Mouse (Mus musculus): ENCODE measurements around the gene Kdm4b. TPM values are rescaled to one million over a fixed set of nuclear protein-coding genes. Genes with fewer than 3 reads are reported as not detected.

The Kdm4b gene
- polyA plus RNA-seq, 1 experiment from 2014 or later, result 86.6 TPM

GRCm38 (mm10) chr17:56289371-56290331 lies 36.2 kb upstream of the Kdm4b start:
- no peaks in the 10 kb centered on the region for H3K27me3 ChIP-seq (replicated peaks)
- H3K9me3 ChIP-seq, result no peaks in the 10 kb centered on the region
- ATAC-seq (replicated peaks), result no peak; the same call in 1 of the 2 replicates
- peak overlapping the region; percentile 51 for H3K27ac ChIP-seq
- H3K9ac ChIP-seq, result peak overlapping the region; percentile 15; the same call in 1 of the 2 replicates
- H3K4me1 ChIP-seq, result peaks cover 24% of the 10 kb centered on the region
- H3K4me3 ChIP-seq, result peak overlapping the region; percentile 25
- no peaks in the 10 kb centered on the region for H3K36me3 ChIP-seq (replicated peaks)
- peak overlapping the region; percentile 45 for H3K4me2 ChIP-seq
- WGBS, result 3% methylated on average over 23 of the region's 23 CpGs

GRCm38 (mm10) chr17:56290388-56291170 lies 35.3 kb upstream of the Kdm4b start:
- peak; percentile 67 for ATAC-seq (replicated peaks)
- 4% methylated on average over 17 of the region's 17 CpGs for WGBS
- Histone ChIP-seq H3K4me1 (peaks cover 24% of the 10 kb centered on the region), H3K27me3 (replicated peaks) (no peaks in the 10 kb centered on the region), H3K27ac (peak overlapping the region; percentile 51), H3K9me3 (no peaks in the 10 kb centered on the region), H3K36me3 (replicated peaks) (no peaks in the 10 kb centered on the region), H3K9ac (no peak overlapping the region), H3K4me2 (peak overlapping the region; percentile 45), H3K4me3 (peak overlapping the region; percentile 25)

DNA sequence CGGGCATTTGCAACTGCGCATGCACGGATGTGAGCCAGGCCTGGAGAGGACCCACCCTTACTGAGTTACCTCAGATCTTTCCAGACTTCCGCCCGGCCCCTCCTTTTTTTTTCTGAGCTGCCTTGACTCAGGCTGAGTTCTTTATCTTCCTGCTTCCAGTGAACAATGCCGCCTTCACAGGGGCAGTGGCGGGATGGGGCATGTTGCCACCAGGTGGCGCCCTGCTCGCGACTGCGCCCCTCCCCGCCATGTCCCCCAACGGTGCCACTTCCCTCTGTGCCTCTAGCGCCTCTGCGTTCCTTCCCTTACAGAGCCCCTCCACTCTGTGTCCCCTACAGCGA lies 34.7 kb upstream of the Kdm4b start:
- peak overlapping the region; percentile 51 for H3K27ac ChIP-seq
- no peaks in the 10 kb centered on the region for H3K9me3 ChIP-seq
- peak; percentile 86 for ATAC-seq (replicated peaks)
- no peaks in the 10 kb centered on the region for H3K36me3 ChIP-seq (replicated peaks)
- no peak overlapping the region for H3K9ac ChIP-seq
- 0% methylated on average over 16 of the region's 16 CpGs for WGBS
- peak overlapping the region; percentile 45 for H3K4me2 ChIP-seq
- peaks cover 24% of the 10 kb centered on the region for H3K4me1 ChIP-seq
- H3K4me3 ChIP-seq, result peak overlapping the region; percentile 19
- H3K27me3 ChIP-seq (replicated peaks), result no peaks in the 10 kb centered on the region

- Histone ChIP-seq H3K9me3 (no peaks in the 10 kb centered on the region), H3K36me3 (replicated peaks) (no peaks in the 10 kb centered on the region), H3K27ac (no peak overlapping the region), H3K4me1 (peaks cover 24% of the 10 kb centered on the region), H3K4me2 (no peak overlapping the region), H3K9ac (no peak overlapping the region), H3K4me3 (no peak overlapping the region), H3K27me3 (replicated peaks) (no peaks in the 10 kb centered on the region)
- ATAC-seq (replicated peaks), result no peak
- 50% methylated on average over 7 of the region's 7 CpGs for WGBS
These were observed 33.9 kb upstream of the Kdm4b start for GRCm38 (mm10) chr17:56291826-56292475.

DNA sequence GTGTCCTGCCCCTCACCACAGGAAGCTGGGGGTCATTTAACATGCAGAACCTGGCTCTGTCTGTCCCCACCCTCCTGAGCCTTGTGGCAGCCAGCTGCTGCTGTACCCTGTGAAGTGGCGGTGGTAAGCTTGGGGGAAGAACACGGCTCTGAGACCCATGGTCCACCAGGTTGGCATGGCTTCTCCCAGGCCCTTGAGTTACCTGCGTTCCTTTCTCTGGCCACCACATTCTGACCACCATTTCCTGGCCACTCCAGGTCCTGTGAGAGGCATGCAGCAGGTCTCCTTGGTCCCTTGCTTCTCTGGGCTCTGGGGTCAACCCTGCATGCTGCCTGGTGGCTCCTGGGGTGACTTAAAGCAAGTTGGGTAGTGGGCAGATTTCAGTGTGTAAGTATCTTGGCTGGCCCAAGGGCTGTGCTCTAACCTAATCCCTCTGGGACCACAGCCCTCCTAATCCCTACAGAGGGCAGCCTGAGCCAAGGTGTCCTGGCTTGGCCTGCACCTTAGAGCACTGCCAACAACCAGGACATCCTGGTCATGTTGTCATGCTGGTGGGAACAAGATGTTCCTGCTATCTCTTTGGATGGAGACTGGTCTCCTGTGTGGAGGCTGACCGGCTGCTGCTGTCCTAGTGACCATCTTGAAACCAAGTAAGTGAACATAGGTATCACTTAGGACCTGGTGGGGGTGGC lies 33.2 kb upstream of the Kdm4b start, which contains the start of gene Plin3:
Gene Plin3, minus strand, starts transcription at position 343 of the 692 bp plus-strand sequence.
- Histone ChIP-seq H3K36me3 (replicated peaks) (no peaks in the 10 kb centered on the region), H3K27me3 (replicated peaks) (no peaks in the 10 kb centered on the region), H3K4me2 (no peak within 1 kb of the TSS), H3K9me3 (no peaks in the 10 kb centered on the region), H3K9ac (no peak within 1 kb of the TSS), H3K27ac (no peak within 1 kb of the TSS), H3K4me1 (peaks cover 24% of the 10 kb centered on the region), H3K4me3 (no peak within 1 kb of the TSS)
- 85% methylated on average over 4 of the region's 4 CpGs for WGBS
- no peak for ATAC-seq (replicated peaks)

DNA sequence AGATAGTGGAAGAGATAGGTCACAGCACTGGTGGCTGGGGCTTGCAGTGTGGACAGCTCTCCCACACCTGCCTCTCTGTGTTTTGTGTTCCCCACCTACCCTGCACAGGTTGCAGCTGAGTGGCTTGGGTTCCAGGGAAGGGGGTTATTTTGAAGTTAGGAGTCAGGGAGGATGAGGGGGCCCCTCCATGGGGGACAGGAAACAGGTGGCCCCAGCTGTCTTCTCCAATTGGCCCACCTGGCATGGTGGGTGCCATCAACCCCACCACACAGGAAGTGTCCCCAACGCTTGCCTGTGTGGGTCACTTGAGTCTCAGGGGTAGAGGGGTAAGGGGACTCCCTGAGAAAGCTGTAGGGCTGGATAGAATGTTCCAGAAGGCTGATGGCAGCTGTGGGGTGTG lies 32.6 kb upstream of the Kdm4b start:
- ATAC-seq (replicated peaks), result no peak
- no peaks in the 10 kb centered on the region for H3K27me3 ChIP-seq (replicated peaks)
- peaks cover 24% of the 10 kb centered on the region for H3K4me1 ChIP-seq
- no peaks in the 10 kb centered on the region for H3K9me3 ChIP-seq
- WGBS, result 88% methylated on average over 1 of the region's 1 CpGs
- H3K9ac ChIP-seq, result no peak overlapping the region
- no peak overlapping the region for H3K4me3 ChIP-seq
- H3K36me3 ChIP-seq (replicated peaks), result no peaks in the 10 kb centered on the region
- no peak overlapping the region for H3K4me2 ChIP-seq
- no peak overlapping the region for H3K27ac ChIP-seq

GRCm38 (mm10) chr17:56294241-56294640 lies 31.6 kb upstream of the Kdm4b start:
- Histone ChIP-seq H3K9me3 (no peaks in the 10 kb centered on the region), H3K9ac (no peak overlapping the region), H3K4me1 (peaks cover 23% of the 10 kb centered on the region), H3K4me3 (no peak overlapping the region), H3K27ac (no peak overlapping the region), H3K36me3 (replicated peaks) (no peaks in the 10 kb centered on the region), H3K27me3 (replicated peaks) (no peaks in the 10 kb centered on the region), H3K4me2 (no peak overlapping the region)
- WGBS, result 92% methylated on average over 19 of the region's 19 CpGs
- ATAC-seq (replicated peaks), result no peak

- Histone ChIP-seq H3K27ac (no peak overlapping the region), H3K36me3 (replicated peaks) (no peaks in the 10 kb centered on the region), H3K9ac (no peak overlapping the region), H3K27me3 (replicated peaks) (no peaks in the 10 kb centered on the region), H3K9me3 (no peaks in the 10 kb centered on the region), H3K4me1 (peaks cover 4% of the 10 kb centered on the region), H3K4me3 (no peak overlapping the region), H3K4me2 (no peak overlapping the region)
- WGBS, result 73% methylated on average over 1 of the region's 1 CpGs
- no peak for ATAC-seq (replicated peaks)
These were observed 29.7 kb upstream of the Kdm4b start for GRCm38 (mm10) chr17:56296201-56296600.

DNA sequence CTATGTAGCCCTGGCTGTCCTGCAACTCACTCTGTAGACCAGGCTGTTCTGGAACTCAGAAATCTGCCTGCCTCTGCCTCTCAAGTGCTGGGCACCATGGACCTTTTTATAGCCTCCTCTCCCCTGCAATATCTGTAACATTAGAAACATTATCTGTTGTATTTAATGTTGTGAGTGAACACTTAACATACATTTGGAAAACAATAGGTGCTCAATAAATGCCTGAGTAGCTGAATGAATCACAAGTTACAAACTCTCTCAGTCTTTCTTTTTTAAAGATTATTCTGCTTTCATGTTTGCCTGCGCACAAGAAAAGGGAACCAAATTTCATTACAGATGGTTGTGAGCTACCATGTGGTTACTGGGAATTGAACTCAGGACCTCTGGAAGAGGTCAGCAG lies 27.6 kb upstream of the Kdm4b start:
- no peaks in the 10 kb centered on the region for H3K36me3 ChIP-seq (replicated peaks)
- WGBS, result 100% methylated on average over 1 of the region's 1 CpGs
- H3K4me1 ChIP-seq, result peaks cover 7% of the 10 kb centered on the region
- no peak overlapping the region for H3K27ac ChIP-seq
- no peaks in the 10 kb centered on the region for H3K9me3 ChIP-seq
- no peak for ATAC-seq (replicated peaks)
- no peak overlapping the region for H3K9ac ChIP-seq
- H3K27me3 ChIP-seq (replicated peaks), result no peaks in the 10 kb centered on the region
- H3K4me3 ChIP-seq, result no peak overlapping the region
- no peak overlapping the region for H3K4me2 ChIP-seq

- peaks cover 22% of the 10 kb centered on the region for H3K4me1 ChIP-seq
- no peaks in the 10 kb centered on the region for H3K27me3 ChIP-seq (replicated peaks)
- ATAC-seq (replicated peaks), result no peak
- no peaks in the 10 kb centered on the region for H3K36me3 ChIP-seq (replicated peaks)
- no peaks in the 10 kb centered on the region for H3K9me3 ChIP-seq
- no peak within 1 kb of the TSS for H3K27ac ChIP-seq
- WGBS, result 92% methylated on average over 9 of the region's 9 CpGs
- H3K4me3 ChIP-seq, result no peak within 1 kb of the TSS
- H3K9ac ChIP-seq, result no peak within 1 kb of the TSS
- H3K4me2 ChIP-seq, result no peak within 1 kb of the TSS
These were observed 25.7 kb upstream of the Kdm4b start, which contains the start of gene Arrdc5 for GRCm38 (mm10) chr17:56300186-56300585. Arrdc5 (minus strand) TSS chr17:56300286.

- Histone ChIP-seq H3K27me3 (replicated peaks) (no peaks in the 10 kb centered on the region), H3K4me2 (peak overlapping the region; percentile 98; the same call in 1 of the 2 replicates), H3K4me1 (peaks cover 30% of the 10 kb centered on the region), H3K9ac (no peak overlapping the region), H3K4me3 (no peak overlapping the region), H3K9me3 (no peaks in the 10 kb centered on the region), H3K36me3 (replicated peaks) (no peaks in the 10 kb centered on the region), H3K27ac (no peak overlapping the region)
- 17% methylated on average over 13 of the region's 13 CpGs for WGBS
- ATAC-seq (replicated peaks), result no peak
These were observed 23.4 kb upstream of the Kdm4b start for GRCm38 (mm10) chr17:56302363-56302996.

Data from midbrain, embryonic 15.5 days (tissue).